ENCODE assay signal across 10 mouse cellular contexts in genomic region chr17:65571866-65572265, GRCm38 (mm10). TPM values are rescaled to one million over a fixed set of nuclear protein-coding genes. Genes with fewer than 3 reads are reported as not detected.
A peak's percentile ranks its signal among the peaks of the same experiment; 100 is the strongest.
DNase-seq lines count a peak whose midpoint lies in the region; ATAC-seq and TF ChIP-seq lines count a peak whose summit lies in the region.
"Had no signal": no experiment of that assay in that cellular context is flagged by ENCODE, and none has a peak within 500 bp of the region (broad histone marks: within the 10 kb centered on the region; RNA-seq: fewer than 3 reads in every experiment).

No protein-coding gene starts in this region.

- DNase-seq in adrenal gland, adult 8-10 months = peak; percentile 40
- DNase-seq in cerebellum, postnatal 10 days = peak; percentile 61 to 65
- peak; percentile 74 for DNase-seq in heart, postnatal 0 days (ENCODE audit: low spot score)
- no peak for DNase-seq in thymus, adult 18-20 months
- DNase-seq: layer of hippocampus, postnatal 36 days had no signal

- no peak overlapping the region for H3K4me2 ChIP-seq in hindbrain, embryonic 16.5 days (ENCODE audit: low read length)
- H3K4me2 ChIP-seq in hindbrain, embryonic 13.5 days = no peak overlapping the region
- no peak overlapping the region for H3K4me2 ChIP-seq in heart, postnatal 0 days (ENCODE audit: low read depth, low read length)
- H3K4me2 ChIP-seq: neural tube, embryonic 12.5 days had no signal

- 0 out of 2 replicates have a peak, but pooled peaks have one; percentile 9 for ATAC-seq in hindbrain, embryonic 16.5 days
- ATAC-seq in hindbrain, embryonic 13.5 days (ENCODE audit: low FRiP score) = no peak
- peak; percentile 72 for ATAC-seq in heart, postnatal 0 days (ENCODE audit: insufficient read depth, low read depth)
- no peak for ATAC-seq in erythroid progenitor cell, adult 5-6 weeks (replicated peaks; ENCODE audit: low FRiP score, poor library complexity, severe bottlenecking)

- H3K27me3 ChIP-seq in hindbrain, embryonic 16.5 days (replicated peaks; ENCODE audit: control insufficient read depth, insufficient read depth, low read length) = no peaks in the 10 kb centered on the region
- H3K27me3 ChIP-seq in hindbrain, embryonic 13.5 days = no peaks in the 10 kb centered on the region
- H3K27me3 ChIP-seq in heart, postnatal 0 days (ENCODE audit: control insufficient read depth, insufficient read depth, low read length) = no peaks in the 10 kb centered on the region
- H3K27me3 ChIP-seq: neural tube, embryonic 12.5 days had no signal

- H3K4me3 ChIP-seq in hindbrain, embryonic 16.5 days (ENCODE audit: low read length) = no peak overlapping the region
- H3K4me3 ChIP-seq in hindbrain, embryonic 13.5 days = no peak overlapping the region
- H3K4me3 ChIP-seq in heart, postnatal 0 days (ENCODE audit: low read depth, low read length) = no peak overlapping the region
- H3K4me3 ChIP-seq: neural tube, embryonic 12.5 days had no signal

- TF ChIP-seq EP300 in heart, postnatal 0 days (IDR thresholded peaks at IDR 0.05; ENCODE audit: low read depth) = no peak

- WGBS in hindbrain, embryonic 16.5 days = 79% methylated on average over 9 of the region's 9 CpGs
- WGBS in hindbrain, embryonic 13.5 days = 85% methylated on average over 9 of the region's 9 CpGs
- WGBS in heart, postnatal 0 days = 45% methylated on average over 9 of the region's 9 CpGs

- H3K9me3 ChIP-seq in hindbrain, embryonic 16.5 days (ENCODE audit: control insufficient read depth, low read length) = no peaks in the 10 kb centered on the region
- H3K9me3 ChIP-seq in hindbrain, embryonic 13.5 days = peaks cover 3% of the 10 kb centered on the region; the same call in 1 of the 2 replicates
- no peaks in the 10 kb centered on the region for H3K9me3 ChIP-seq in heart, postnatal 0 days (replicated peaks; ENCODE audit: control insufficient read depth, low read length)
- H3K9me3 ChIP-seq: neural tube, embryonic 12.5 days had no signal

- no peaks in the 10 kb centered on the region for H3K36me3 ChIP-seq in hindbrain, embryonic 16.5 days (ENCODE audit: control insufficient read depth, insufficient read depth, low read length)
- peaks cover 2% of the 10 kb centered on the region; the same call in 1 of the 2 replicates for H3K36me3 ChIP-seq in hindbrain, embryonic 13.5 days
- H3K36me3 ChIP-seq in heart, postnatal 0 days (replicated peaks; ENCODE audit: control insufficient read depth, insufficient read depth, low read length) = 0 out of 2 replicates have a peak, but pooled peaks cover 9% of the 10 kb centered on the region
- H3K36me3 ChIP-seq: neural tube, embryonic 12.5 days had no signal

- no peak overlapping the region for H3K9ac ChIP-seq in hindbrain, embryonic 16.5 days (ENCODE audit: low read depth, low read length)
- no peak overlapping the region for H3K9ac ChIP-seq in hindbrain, embryonic 13.5 days
- no peak overlapping the region for H3K9ac ChIP-seq in heart, postnatal 0 days (replicated peaks; ENCODE audit: low read depth, low read length)
- H3K9ac ChIP-seq: neural tube, embryonic 12.5 days had no signal

- no peaks in the 10 kb centered on the region for H3K4me1 ChIP-seq in hindbrain, embryonic 16.5 days (ENCODE audit: control insufficient read depth, insufficient read depth, low read depth, low read length)
- H3K4me1 ChIP-seq in hindbrain, embryonic 13.5 days (replicated peaks) = no peaks in the 10 kb centered on the region
- H3K4me1 ChIP-seq in heart, postnatal 0 days (ENCODE audit: control insufficient read depth, insufficient read depth) = peaks cover 11% of the 10 kb centered on the region
- H3K4me1 ChIP-seq: neural tube, embryonic 12.5 days had no signal

- H3K27ac ChIP-seq in hindbrain, embryonic 16.5 days (ENCODE audit: low read depth, low read length) = peak overlapping the region; percentile 4; the same call in 1 of the 2 replicates
- no peak overlapping the region for H3K27ac ChIP-seq in hindbrain, embryonic 13.5 days
- peak overlapping the region; percentile 86 for H3K27ac ChIP-seq in heart, postnatal 0 days (ENCODE audit: low read depth)
- H3K27ac ChIP-seq: neural tube, embryonic 12.5 days had no signal

- no peak for TF ChIP-seq CTCF in heart, postnatal 0 days (IDR thresholded peaks at IDR 0.05; ENCODE audit: low read depth)

RNA-seq across cellular contexts. Expression of gene Tmem232, which starts 31.3 kb away (rescaled TPM):
- 0.51 and 0.68 TPM in 2 replicates for polyA plus RNA-seq in hindbrain, embryonic 16.5 days (2015; fragmentation: Nextera tagmentation; extraction: Ambion mirVana)
- 0.22 and 0.48 TPM in 2 replicates for polyA plus RNA-seq in hindbrain, embryonic 13.5 days (2015; fragmentation: Nextera tagmentation; extraction: Ambion mirVana)
- not detected for total RNA-seq in adrenal gland, adult 8-10 months (2022)
- total RNA-seq in heart, postnatal 0 days (2014; rRNA removed; ENCODE audit: low replicate concordance) = not detected in 2 replicates
- 0.18 and 0.23 TPM in 2 replicates for polyA plus RNA-seq in heart, postnatal 0 days (2015; fragmentation: Nextera tagmentation; extraction: Ambion mirVana)
- total RNA-seq in erythroid progenitor cell, adult 5-6 weeks (2015; ENCODE audit: low replicate concordance) = not detected in 2 replicates
- total RNA-seq in erythroid progenitor cell, adult 5-6 weeks (2017; ENCODE audit: low replicate concordance) = not detected in 2 replicates
- polyA plus RNA-seq: intestine, embryonic 14.5 days had no signal

RNA-seq across cellular contexts. Expression of gene Vapa, which starts 41.5 kb away (rescaled TPM):
- 250 and 257 TPM in 2 replicates for polyA plus RNA-seq in hindbrain, embryonic 16.5 days (2015; fragmentation: Nextera tagmentation; extraction: Ambion mirVana)
- 257 and 265 TPM in 2 replicates for polyA plus RNA-seq in hindbrain, embryonic 13.5 days (2015; fragmentation: Nextera tagmentation; extraction: Ambion mirVana)
- 100 to 1,000 TPM; 108 to 165 (median 135) TPM for total RNA-seq in adrenal gland, adult 8-10 months (2022)
- total RNA-seq in heart, postnatal 0 days (2014; rRNA removed; ENCODE audit: low replicate concordance) = 49.8 and 79.9 TPM in 2 replicates
- 139 and 144 TPM in 2 replicates for polyA plus RNA-seq in heart, postnatal 0 days (2015; fragmentation: Nextera tagmentation; extraction: Ambion mirVana)
- total RNA-seq in erythroid progenitor cell, adult 5-6 weeks (2015; ENCODE audit: low replicate concordance) = 39.3 and 51.6 TPM in 2 replicates
- 30.6 and 32.3 TPM in 2 replicates for total RNA-seq in erythroid progenitor cell, adult 5-6 weeks (2017; ENCODE audit: low replicate concordance)

Comparison
In these comparisons a context has a peak if more than half of its experiments do, and no peak if none do; other contexts are left out.
1. ATAC-seq: peak in hindbrain, embryonic 16.5 days (single experiment) and heart, postnatal 0 days (single experiment); none in hindbrain, embryonic 13.5 days (single experiment) and erythroid progenitor cell, adult 5-6 weeks (single experiment).
2. DNase-seq: peak in adrenal gland, adult 8-10 months (single experiment), cerebellum, postnatal 10 days (2 of 2) and heart, postnatal 0 days (single experiment); none in thymus, adult 18-20 months (0 of 2).